Mouse (Mus musculus): Measurements from ENCODE around the gene Parm1.

- no peak for TF ChIP-seq CTCF (IDR thresholded peaks at IDR 0.05; ENCODE audit: insufficient read depth, low read length)
- TF ChIP-seq POLR2A (IDR thresholded peaks at IDR 0.05; ENCODE audit: borderline replicate concordance, extremely low read depth, low read depth, low read length) = no peak
Observed at GRCm38 (mm10) chr5:91603347-91603746, 85.9 kb downstream of the Parm1 start.
